Mouse (Mus musculus): Measurements from ENCODE around the gene Gm9758.
"Not testable (repeated sequence)": the region's sequence is repeated elsewhere in the genome, so short reads cannot be mapped to it uniquely, and the experiment has no call there.

Gene Gm9758

GRCm38 (mm10) chr5:14914799-14915198 is at the start of gene Gm9758:
Gm9758 (minus strand) TSS chr5:14914899.
- not testable (repeated sequence) for DNase-seq (ENCODE audit: low spot score in 2 of 2)

GRCm38 (mm10) chr5:14963821-14964220 is 49.1 kb upstream of the Gm9758 start:
- not testable (repeated sequence) for DNase-seq (ENCODE audit: low spot score in 2 of 2)

GRCm38 (mm10) chr5:14961502-14961901 is 46.8 kb upstream of the Gm9758 start:
- DNase-seq (ENCODE audit: low spot score in 2 of 2) = not testable (repeated sequence)

- not testable (repeated sequence) for DNase-seq (ENCODE audit: low spot score in 2 of 2)
Measured at GRCm38 (mm10) chr5:14955928-14956706, 41.4 kb upstream of the Gm9758 start.

- DNase-seq (ENCODE audit: low spot score in 2 of 2) = not testable (repeated sequence)
Measured at GRCm38 (mm10) chr5:14953587-14953986, 38.9 kb upstream of the Gm9758 start.

GRCm38 (mm10) chr5:14952749-14953148 is 38.0 kb upstream of the Gm9758 start:
- DNase-seq (ENCODE audit: low spot score in 2 of 2) = not testable (repeated sequence)

- not testable (repeated sequence) for DNase-seq (ENCODE audit: low spot score in 2 of 2)
Measured at GRCm38 (mm10) chr5:14951822-14952221, 37.1 kb upstream of the Gm9758 start.

GRCm38 (mm10) chr5:14947482-14948198 is 32.9 kb upstream of the Gm9758 start:
- DNase-seq (ENCODE audit: low spot score in 2 of 2) = peak in 1 of 2 experiments; percentile 24

- DNase-seq (ENCODE audit: low spot score in 2 of 2) = not testable (repeated sequence)
Measured at GRCm38 (mm10) chr5:14945524-14945923, 30.8 kb upstream of the Gm9758 start.

- not testable (repeated sequence) for DNase-seq (ENCODE audit: low spot score in 2 of 2)
Measured at GRCm38 (mm10) chr5:14941043-14941442, 26.3 kb upstream of the Gm9758 start.

- not testable (repeated sequence) for DNase-seq (ENCODE audit: low spot score in 2 of 2)
Measured at GRCm38 (mm10) chr5:14938329-14938728, 23.6 kb upstream of the Gm9758 start, which contains the start of gene Speer4e. Speer4e (minus strand) TSS chr5:14938429.

GRCm38 (mm10) chr5:14933721-14934120 is 19.0 kb upstream of the Gm9758 start:
- DNase-seq (ENCODE audit: low spot score in 2 of 2) = not testable (repeated sequence)

- not testable (repeated sequence) for DNase-seq (ENCODE audit: low spot score in 2 of 2)
Measured at GRCm38 (mm10) chr5:14927047-14927446, 12.3 kb upstream of the Gm9758 start.

- DNase-seq (ENCODE audit: low spot score in 2 of 2) = not testable (repeated sequence)
Measured at GRCm38 (mm10) chr5:14914361-14914760, 338 bp downstream of the Gm9758 start.

- DNase-seq (ENCODE audit: low spot score in 2 of 2) = not testable (repeated sequence)
Measured at GRCm38 (mm10) chr5:14903539-14903938, 11.2 kb downstream of the Gm9758 start.

- no peak for DNase-seq (ENCODE audit: low spot score in 2 of 2)
Measured at GRCm38 (mm10) chr5:14892242-14892641, 22.5 kb downstream of the Gm9758 start.

- not testable (repeated sequence) for DNase-seq (ENCODE audit: low spot score in 2 of 2)
Measured at GRCm38 (mm10) chr5:14885291-14885690, 29.4 kb downstream of the Gm9758 start.
